In the genomic region with DNA sequence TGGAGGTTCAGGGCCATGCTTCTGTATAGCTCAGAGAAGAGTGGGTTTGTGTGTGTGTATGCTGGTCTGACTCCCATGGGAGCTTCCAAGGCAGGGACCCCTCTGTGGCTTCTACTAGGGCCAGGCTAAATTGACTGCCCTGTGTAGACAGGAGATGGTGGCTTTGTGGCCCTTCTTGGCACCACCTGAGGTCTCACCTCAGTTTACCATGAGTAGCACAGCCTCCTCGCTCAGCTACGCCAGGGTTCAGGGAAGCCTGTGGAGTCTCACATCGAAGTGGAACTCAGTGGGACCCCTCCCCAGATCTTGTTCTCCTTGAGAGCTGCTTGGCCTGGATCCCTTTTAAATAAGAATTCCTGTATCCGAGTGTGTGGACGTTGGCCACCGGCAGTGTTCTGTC, we compare ENCODE assay signal across 11 mouse cellular contexts. TPM values are rescaled to one million over a fixed set of nuclear protein-coding genes. Genes with fewer than 3 reads are reported as not detected.
DNase-seq lines count a peak whose midpoint lies in the region; ATAC-seq and TF ChIP-seq lines count a peak whose summit lies in the region.
"Had no signal": no experiment of that assay in that cellular context is flagged by ENCODE, and none has a peak within 500 bp of the region (broad histone marks: within the 10 kb centered on the region; RNA-seq: fewer than 3 reads in every experiment).

No protein-coding gene starts in this region.

- DNase-seq in cerebellum, adult 9-11 months: peak; percentile 17
- DNase-seq in cerebellum, adult 11 months: no peak
- DNase-seq in kidney, adult 2 months: no peak
- no peak for DNase-seq in kidney, adult 8-10 months
- no peak for DNase-seq in CH12.LX (ENCODE audit: extremely low read depth)
- DNase-seq in adrenal gland, adult 18-20 months (ENCODE audit: low spot score in 2 of 2): no peak
- DNase-seq in left cerebral cortex, adult 11 months (ENCODE audit: low spot score): no peak
- DNase-seq: cerebellum, adult 9-10 months; retina, postnatal 1 day had no signal

- in situ Hi-C loops in CH12.LX (cut with MboI; ENCODE audit: low pct_ligation_motif_present, low pct_unique_long_range_greater_than_20kb, low sequenced_read_pairs): no loop called here

- H3K79me2 ChIP-seq in CH12.LX (replicated peaks; ENCODE audit: control insufficient read depth, extremely low read depth, insufficient read depth, poor library complexity, severe bottlenecking): peaks cover 79% of the 10 kb centered on the region

- no peaks in the 10 kb centered on the region for H3K27me3 ChIP-seq in kidney, adult 2 months (replicated peaks; ENCODE audit: control insufficient read depth, insufficient read depth, low read length)
- no peaks in the 10 kb centered on the region for H3K27me3 ChIP-seq in CH12.LX (replicated peaks)
- no peaks in the 10 kb centered on the region; the same call in 1 of the 2 replicates for H3K27me3 ChIP-seq in limb, embryonic 12.5 days

- WGBS in kidney, adult 2 months: 71% methylated on average over 6 of the region's 6 CpGs
- WGBS in limb, embryonic 12.5 days: 90% methylated on average over 6 of the region's 6 CpGs

- dilution Hi-C loops in CH12.LX (cut with MboI; ENCODE audit: extremely low pct_ligation_motif_present, extremely low pct_unique_long_range_greater_than_20kb, low sequenced_read_pairs): no loop called here

- no peak for TF ChIP-seq POLR2A in kidney, adult 2 months (IDR thresholded peaks at IDR 0.05; ENCODE audit: low read depth, low read length)
- TF ChIP-seq POLR2A in CH12.LX (IDR thresholded peaks at IDR 0.05; ENCODE audit: low read depth, low read length): no peak

- peak overlapping the region; percentile 99; the same call in 1 of the 2 replicates for H3K9ac ChIP-seq in CH12.LX (ENCODE audit: insufficient read depth, low read depth)
- H3K9ac ChIP-seq in limb, embryonic 12.5 days (replicated peaks): peak overlapping the region; percentile 3; the same call in 1 of the 2 replicates

- H3K4me3 ChIP-seq in kidney, adult 2 months (ENCODE audit: insufficient read depth, low read depth, low read length): peak overlapping the region; percentile 16; the same call in 1 of the 2 replicates
- H3K4me3 ChIP-seq in CH12.LX (replicated peaks in 1 of 3; ENCODE audit: low read depth in 2 of 3, low read length in 2 of 3, poor library complexity in 1 of 3): peak overlapping the region in 1 of 3 experiments; percentile 2
- H3K4me3 ChIP-seq in limb, embryonic 12.5 days (replicated peaks): peak overlapping the region; percentile 96
- H3K4me3 ChIP-seq: megakaryocyte, embryonic 14.5 days had no signal

- H3K9me3 ChIP-seq in CH12.LX (replicated peaks; ENCODE audit: low read length): no peaks in the 10 kb centered on the region
- no peaks in the 10 kb centered on the region for H3K9me3 ChIP-seq in limb, embryonic 12.5 days
- H3K9me3 ChIP-seq: megakaryocyte, embryonic 14.5 days had no signal

- peak overlapping the region; percentile 17 for H3K4me2 ChIP-seq in CH12.LX (ENCODE audit: insufficient read depth, low read depth, poor library complexity, severe bottlenecking)
- H3K4me2 ChIP-seq in limb, embryonic 12.5 days: peak overlapping the region; percentile 78

- H3K27ac ChIP-seq in kidney, adult 2 months (ENCODE audit: insufficient read depth, low read depth, low read length): 0 out of 2 replicates have a peak overlapping the region, but pooled peaks have one; percentile 11
- H3K27ac ChIP-seq in CH12.LX (ENCODE audit: insufficient read depth, low read depth): no peak overlapping the region; the same call in 1 of the 2 replicates
- H3K27ac ChIP-seq in limb, embryonic 12.5 days: no peak overlapping the region

- peaks cover 2% of the 10 kb centered on the region; the same call in 1 of the 2 replicates for H3K36me3 ChIP-seq in kidney, adult 2 months (ENCODE audit: control insufficient read depth, insufficient read depth, low read length)
- peaks cover 47 to 64% of the 10 kb centered on the region in 2 experiments for H3K36me3 ChIP-seq in CH12.LX (replicated peaks in 1 of 2; ENCODE audit: control insufficient read depth in 1 of 2, insufficient read depth in 1 of 2, low read length in 1 of 2)
- peaks cover 57% of the 10 kb centered on the region for H3K36me3 ChIP-seq in limb, embryonic 12.5 days

- no peak for TF ChIP-seq CTCF in kidney, adult 2 months (conservative IDR thresholded peaks at IDR 0.05; ENCODE audit: insufficient read depth, insufficient read length, low read depth, low read length)
- TF ChIP-seq CTCF in CH12.LX (conservative IDR thresholded peaks at IDR 0.05 in 1 of 2, IDR thresholded peaks at IDR 0.05 in 1 of 2; ENCODE audit: low read depth in 2 of 2, low read length in 2 of 2): no peak

- no peak for TF ChIP-seq RAD21 in CH12.LX (IDR thresholded peaks at IDR 0.05; ENCODE audit: low read depth, low read length)

- peaks cover 14% of the 10 kb centered on the region; the same call in 1 of the 2 replicates for H3K4me1 ChIP-seq in kidney, adult 2 months (ENCODE audit: control insufficient read depth, insufficient read depth, low read length)
- peaks cover 22 to 56% of the 10 kb centered on the region in 2 experiments for H3K4me1 ChIP-seq in CH12.LX (ENCODE audit: control insufficient read depth in 1 of 2, insufficient read depth in 2 of 2)
- H3K4me1 ChIP-seq in limb, embryonic 12.5 days (replicated peaks): peaks cover 49% of the 10 kb centered on the region

- TF ChIP-seq EP300 in CH12.LX (IDR thresholded peaks at IDR 0.05; ENCODE audit: low read length): no peak

- ATAC-seq in limb, embryonic 12.5 days (ENCODE audit: insufficient number of reproducible peaks, insufficient read depth, low FRiP score, low TSS enrichment, low read depth): no peak

TF ChIP-seq in CH12.LX, 34 proteins besides CTCF, POLR2A, EP300 and RAD21:
- TF ChIP-seq SMC3 (IDR thresholded peaks at IDR 0.05; ENCODE audit: low read depth, low read length) (no peak), RCOR1 (conservative IDR thresholded peaks at IDR 0.05; ENCODE audit: low read depth, low read length) (no peak), TBP (conservative IDR thresholded peaks at IDR 0.05; ENCODE audit: low read depth, low read length) (no peak), ZNF384 (IDR thresholded peaks at IDR 0.05; ENCODE audit: low read depth, low read length) (no peak), KAT2A (IDR thresholded peaks at IDR 0.05; ENCODE audit: insufficient replicate concordance, low read length) (no peak), MYC (IDR thresholded peaks at IDR 0.05; ENCODE audit: low read depth, low read length) (no peak), USF1 (IDR thresholded peaks at IDR 0.05; ENCODE audit: low read depth, low read length) (no peak), NRF1 (IDR thresholded peaks at IDR 0.05; ENCODE audit: low read depth, low read length) (no peak), BHLHE40 (IDR thresholded peaks at IDR 0.05; ENCODE audit: low read depth, low read length) (no peak), MEF2A (IDR thresholded peaks at IDR 0.05; ENCODE audit: borderline replicate concordance, low read depth, low read length) (no peak), HCFC1 (IDR thresholded peaks at IDR 0.05; ENCODE audit: low read depth, low read length) (no peak), ZKSCAN1 (IDR thresholded peaks at IDR 0.05; ENCODE audit: borderline replicate concordance, low read depth, low read length) (no peak)

RNA-seq across cellular contexts. Expression of a gene that starts 3.9 kb away (rescaled TPM):
- 33.8 and 38.8 TPM in 2 replicates for polyA plus RNA-seq in kidney, adult 2 months (2012; rRNA removed)
- total RNA-seq in CH12.LX (2012; rRNA removed) (38.9 and 51.2 TPM in 2 replicates), CH12.LX (2014; rRNA removed) (42.0 and 43.0 TPM in 2 replicates)
- 38.2 and 43.2 TPM in 2 replicates for polyA plus RNA-seq in CH12.LX (2012; ENCODE audit: insufficient read length, low read depth)
- 123 and 124 TPM in 2 replicates for polyA plus RNA-seq in limb, embryonic 12.5 days (2016; fragmentation: Nextera tagmentation; extraction: Ambion mirVana)
- total RNA-seq in adrenal gland, adult 18-20 months (2021): 10 to 100 TPM; 46.4 to 46.6 TPM
